Mouse (Mus musculus) brown adipose tissue, adult 24 weeks (tissue): ENCODE data around the gene Ak6. TPM values are rescaled to one million over a fixed set of nuclear protein-coding genes. Genes with fewer than 3 reads are reported as not detected.
A peak's percentile ranks its signal among the peaks of the same experiment; 100 is the strongest.

ENCODE experiments used
- H3K27ac ChIP-seq: fragments of 200-500 bp; replicated peaks from 2 replicates; pipeline ENCODE4 v1.5.1; 2012; ENCODE audit warnings: low read depth, mild to moderate bottlenecking, low read length
- H3K4me1 ChIP-seq: fragments of 200-500 bp; 2 replicates; pipeline ENCODE4 v1.6.1; 2012; ENCODE audit warnings: low read length, mixed read lengths; ENCODE audit not compliant: control insufficient read depth, insufficient read depth, insufficient read length
- H3K4me3 ChIP-seq: fragments of 200-500 bp; 2 replicates; pipeline ENCODE4 v1.5.1; 2012; ENCODE audit warnings: low read depth, mild to moderate bottlenecking, low read length, moderate library complexity; ENCODE audit not compliant: insufficient read depth
- polyA plus RNA-seq: library from polyadenylated mRNA; stranded (reverse); fragments of >200 nt; gene quantifications from 2 replicates; pipeline ENCODE4 v1.2.4, GENCODE M21; 2012; ENCODE audit not compliant: missing spikeins, insufficient read depth, insufficient read length

Ak6 gene
- polyA plus RNA-seq, 1 experiment = 91.5 TPM

- Histone ChIP-seq H3K27ac (no peak overlapping the region), H3K4me1 (no peaks in the 10 kb centered on the region), H3K4me3 (no peak overlapping the region)
Measured at GRCm38 (mm10) chr13:100642471-100643209, 8.1 kb upstream of the Ak6 start.

DNA sequence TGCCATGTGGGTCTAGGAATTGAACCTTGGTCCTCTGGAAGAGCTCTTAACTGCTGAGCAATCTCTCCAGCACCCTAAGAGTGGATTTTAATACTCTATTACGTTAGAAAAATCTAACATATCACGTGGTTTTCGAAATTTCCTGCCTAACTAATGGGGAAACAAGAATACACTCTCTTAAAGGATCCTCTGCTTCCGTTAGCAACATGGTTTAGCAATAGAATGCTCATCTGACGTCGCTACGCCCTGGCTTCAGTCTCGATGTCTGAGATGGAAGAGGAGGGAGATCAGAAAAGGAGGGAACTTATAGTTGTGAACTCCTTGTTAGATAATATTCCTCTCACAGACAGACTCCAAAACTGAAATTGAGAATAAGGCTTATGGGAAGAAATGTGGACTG is 2.6 kb upstream of the Ak6 start:
- Histone ChIP-seq H3K4me1 (peaks cover 3% of the 10 kb centered on the region), H3K27ac (no peak overlapping the region), H3K4me3 (no peak overlapping the region)

- Histone ChIP-seq H3K4me1 (peaks cover 3% of the 10 kb centered on the region), H3K27ac (peak within 1 kb of the TSS; percentile 99), H3K4me3 (peak within 1 kb of the TSS; percentile 84)
Measured at GRCm38 (mm10) chr13:100651439-100652186, 834 bp downstream of the Ak6 start, which contains the start of gene Taf9. Gene Taf9 (plus strand): TSS chr13:100651579.

DNA sequence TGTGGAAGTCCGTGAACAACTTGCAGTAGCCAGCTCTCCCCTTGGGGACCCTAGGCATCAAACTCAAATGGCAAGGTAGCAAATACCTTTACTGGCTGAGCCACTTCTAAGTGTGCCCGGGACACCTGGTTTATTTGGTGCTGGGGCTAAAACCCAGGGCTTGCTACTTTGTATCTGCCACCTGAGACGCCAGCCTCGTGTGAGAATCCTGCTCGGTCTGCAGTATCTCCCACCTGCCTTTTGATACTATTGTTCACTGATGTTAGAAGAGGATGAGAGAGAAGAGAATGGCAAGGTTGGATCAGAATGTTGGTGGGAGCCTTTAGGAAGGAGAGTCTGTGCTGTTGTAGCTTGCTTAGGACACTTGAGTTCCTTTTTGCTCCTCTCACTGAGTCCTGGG is 7.3 kb downstream of the Ak6 start:
- no peak overlapping the region for H3K27ac ChIP-seq
- no peaks in the 10 kb centered on the region for H3K4me1 ChIP-seq
- H3K4me3 ChIP-seq = no peak overlapping the region

DNA sequence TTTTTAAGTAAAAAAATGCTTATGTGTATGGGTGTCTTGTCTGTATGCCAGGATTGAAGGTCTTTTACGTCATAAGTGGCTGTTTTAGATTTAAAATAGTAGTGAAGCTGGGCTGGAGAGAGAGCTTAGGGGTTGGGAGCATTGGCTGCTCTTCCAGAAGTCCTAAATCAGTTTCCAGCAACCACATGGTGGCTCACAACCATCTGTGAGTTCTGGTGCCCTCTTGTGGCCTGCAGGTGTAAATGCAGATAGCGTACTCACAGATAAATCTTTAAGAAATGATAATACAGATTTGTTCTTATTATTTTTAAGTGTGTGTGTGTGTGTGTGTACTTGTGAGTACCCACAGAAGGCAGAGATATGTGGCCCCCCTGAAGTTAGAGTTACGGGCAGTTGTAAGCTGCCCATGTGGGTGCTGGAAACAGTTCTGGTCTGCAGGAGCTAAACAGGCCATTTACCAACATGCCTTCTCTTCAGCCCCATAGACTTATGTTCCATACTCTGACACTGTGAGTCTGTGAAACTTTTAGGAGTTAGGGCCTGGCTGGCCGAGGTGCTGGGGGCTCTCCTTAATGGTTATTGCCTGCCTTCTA is 9.2 kb downstream of the Ak6 start:
- Histone ChIP-seq H3K4me3 (no peak overlapping the region), H3K4me1 (no peaks in the 10 kb centered on the region), H3K27ac (no peak overlapping the region)

DNA sequence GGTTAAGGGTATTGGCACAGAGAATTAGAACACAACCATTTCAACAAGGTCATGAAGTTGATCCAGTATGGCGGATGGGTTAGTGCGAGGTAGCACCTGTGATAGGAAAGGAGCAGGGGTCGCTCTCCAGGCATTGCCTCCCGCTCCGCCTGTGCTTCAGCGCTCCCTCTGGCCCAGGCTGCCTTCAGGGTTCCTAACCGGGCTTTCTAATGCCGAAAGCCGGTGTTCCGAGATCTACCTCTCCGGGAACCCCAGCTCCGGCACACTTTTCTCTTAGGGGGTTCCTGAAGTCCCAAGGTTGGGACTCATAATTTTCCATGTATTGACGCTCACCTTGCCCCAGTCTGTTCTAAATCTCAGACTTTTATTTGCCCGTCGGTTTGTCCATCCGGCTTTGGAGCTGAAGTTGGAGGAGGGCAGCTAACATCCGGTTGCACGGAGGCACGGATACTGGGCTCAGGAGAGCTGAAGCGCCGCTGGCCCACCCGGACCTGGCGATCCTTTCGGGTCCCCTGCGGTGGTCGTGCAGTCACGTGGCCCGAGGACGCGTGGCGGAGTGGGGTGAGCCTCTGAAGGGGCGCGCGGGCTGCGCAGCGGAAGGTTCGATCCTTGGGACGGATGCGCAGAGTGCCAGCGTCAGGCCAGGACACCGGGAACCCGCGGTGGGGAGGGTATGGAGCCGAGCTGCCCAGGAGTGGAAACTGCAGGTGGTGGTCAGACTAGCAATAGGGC is 18.7 kb downstream of the Ak6 start, which contains the start of gene Ccdc125:
Ccdc125 (plus strand) TSS at position 427 of the 732 bp plus-strand sequence.
- Histone ChIP-seq H3K4me3 (peak within 1 kb of the TSS; percentile 94), H3K27ac (peak within 1 kb of the TSS; percentile 62)

GRCm38 (mm10) chr13:100670181-100670741 is 19.5 kb downstream of the Ak6 start:
- Histone ChIP-seq H3K4me1 (no peaks in the 10 kb centered on the region; the same call in 1 of the 2 replicates), H3K27ac (no peak overlapping the region), H3K4me3 (peak overlapping the region; percentile 94)

More for the DNA sequence above, 18.7 kb downstream of the Ak6 start, which contains the start of gene Ccdc125:
- no peaks in the 10 kb centered on the region; the same call in 1 of the 2 replicates for H3K4me1 ChIP-seq

DNA sequence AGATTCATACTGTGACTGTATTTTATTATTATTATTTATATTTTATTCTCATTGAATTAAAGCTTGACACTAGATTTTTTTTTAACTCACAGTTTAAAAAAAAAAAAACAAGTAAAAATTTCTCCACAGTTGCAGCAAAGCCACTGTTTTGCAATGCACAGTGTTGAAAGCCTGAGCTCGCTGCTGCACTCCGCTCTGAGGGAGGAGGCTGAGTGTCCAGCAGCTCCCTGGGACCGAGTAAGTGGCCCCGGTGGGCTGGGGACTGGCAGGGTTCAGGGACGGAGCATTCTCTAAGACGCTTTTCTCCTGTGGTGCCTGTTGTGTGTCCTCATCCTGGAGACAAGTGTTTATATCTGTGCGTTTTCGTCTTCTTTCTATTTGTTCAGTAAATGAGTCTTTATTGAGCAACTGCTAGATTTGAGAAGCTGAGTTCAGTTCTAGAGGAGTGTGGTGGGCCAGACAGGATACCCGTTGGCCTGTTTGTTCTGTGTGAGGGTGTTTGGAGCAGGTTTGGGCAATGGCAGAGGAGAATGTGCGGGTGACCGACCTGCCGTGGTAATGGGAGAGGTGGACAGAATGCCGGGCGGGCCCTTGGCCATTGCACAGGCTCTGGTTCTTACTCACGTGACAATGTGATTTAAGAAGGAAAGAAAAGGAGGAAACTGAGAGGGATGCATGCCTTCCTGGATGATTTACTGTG is 25.3 kb downstream of the Ak6 start:
- H3K4me3 ChIP-seq = peak overlapping the region; percentile 54
- H3K4me1 ChIP-seq = no peaks in the 10 kb centered on the region; the same call in 1 of the 2 replicates
- peak overlapping the region; percentile 71 for H3K27ac ChIP-seq

- no peaks in the 10 kb centered on the region for H3K4me1 ChIP-seq
- H3K4me3 ChIP-seq = no peak overlapping the region
- H3K27ac ChIP-seq = no peak overlapping the region
Measured at GRCm38 (mm10) chr13:100681615-100682014, 30.8 kb downstream of the Ak6 start.

GRCm38 (mm10) chr13:100682837-100683236 is 32.1 kb downstream of the Ak6 start:
- H3K4me3 ChIP-seq = no peak overlapping the region
- no peak overlapping the region for H3K27ac ChIP-seq
- H3K4me1 ChIP-seq = no peaks in the 10 kb centered on the region

GRCm38 (mm10) chr13:100684355-100684754 is 33.6 kb downstream of the Ak6 start:
- Histone ChIP-seq H3K4me3 (no peak overlapping the region), H3K4me1 (no peaks in the 10 kb centered on the region), H3K27ac (no peak overlapping the region)

DNA sequence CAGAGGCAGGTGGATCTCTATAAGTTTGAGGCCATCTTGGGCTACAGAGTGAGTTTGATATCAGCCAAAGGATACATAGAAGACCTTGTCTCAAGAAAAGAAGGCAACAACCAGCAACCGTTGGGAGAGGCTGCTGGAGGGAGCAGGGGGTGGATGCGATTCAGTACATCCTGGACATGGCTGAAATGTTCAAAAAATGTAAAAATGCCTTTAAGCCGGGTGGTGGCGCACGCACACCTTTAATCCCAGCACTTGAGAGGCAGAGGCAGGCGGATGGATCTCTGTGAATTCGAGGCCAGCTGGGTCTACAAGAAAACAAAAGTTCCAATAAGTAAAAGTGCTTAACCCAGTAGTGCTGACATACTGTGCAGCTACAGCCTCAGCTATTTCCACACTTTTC is 36.7 kb downstream of the Ak6 start:
- H3K27ac ChIP-seq = no peak overlapping the region
- no peak overlapping the region for H3K4me3 ChIP-seq
- H3K4me1 ChIP-seq = no peaks in the 10 kb centered on the region

DNA sequence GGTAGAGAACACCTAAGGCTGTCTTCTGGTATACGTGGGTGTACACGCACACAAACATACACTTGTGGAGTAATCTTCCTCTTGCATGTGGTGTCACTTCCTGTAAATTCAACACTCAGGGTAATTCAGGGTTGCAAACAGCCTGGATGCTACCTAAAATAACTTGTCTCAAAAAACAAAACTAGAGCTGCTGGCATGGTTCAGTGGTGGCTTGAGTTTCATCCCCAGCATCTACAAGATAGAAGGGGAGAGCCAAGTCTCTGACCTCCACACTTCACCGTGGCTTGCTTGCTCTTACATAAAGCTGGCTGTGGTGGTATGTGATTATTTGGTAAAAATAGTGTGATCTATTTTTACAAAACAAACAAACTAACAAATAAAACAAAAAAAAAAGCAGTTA is 46.8 kb downstream of the Ak6 start:
- H3K27ac ChIP-seq = no peak overlapping the region
- no peaks in the 10 kb centered on the region for H3K4me1 ChIP-seq
- no peak overlapping the region for H3K4me3 ChIP-seq

- Histone ChIP-seq H3K27ac (no peak overlapping the region), H3K4me1 (no peaks in the 10 kb centered on the region), H3K4me3 (no peak overlapping the region)
Measured at GRCm38 (mm10) chr13:100698866-100699265, 48.1 kb downstream of the Ak6 start.
